Mouse (Mus musculus) testis, adult 2 months (tissue): ENCODE results near the gene M1ap.

Experiments
- CTCF ChIP-seq: fragments of 200-500 bp; IDR thresholded peaks from 2 replicates; pipeline ENCODE4 v1.5.1; 2012; ENCODE audit warnings: low read depth, mild to moderate bottlenecking, inconsistent platforms, low read length, moderate library complexity; ENCODE audit not compliant: control insufficient read depth, insufficient read depth, insufficient replicate concordance
- POLR2A ChIP-seq: fragments of 200-500 bp; IDR thresholded peaks from 2 replicates; pipeline ENCODE4 v1.6.1; 2012; ENCODE audit warnings: low read depth, mild to moderate bottlenecking, inconsistent platforms, low read length, moderate library complexity; ENCODE audit not compliant: control insufficient read depth

GRCm38 (mm10) chr6:83070311-83071219, 123.9 kb downstream of the M1ap start:
- no peak for TF ChIP-seq CTCF
- TF ChIP-seq POLR2A, result no peak
